ENCODE assay signal across 2 mouse cellular contexts in the genomic region with DNA sequence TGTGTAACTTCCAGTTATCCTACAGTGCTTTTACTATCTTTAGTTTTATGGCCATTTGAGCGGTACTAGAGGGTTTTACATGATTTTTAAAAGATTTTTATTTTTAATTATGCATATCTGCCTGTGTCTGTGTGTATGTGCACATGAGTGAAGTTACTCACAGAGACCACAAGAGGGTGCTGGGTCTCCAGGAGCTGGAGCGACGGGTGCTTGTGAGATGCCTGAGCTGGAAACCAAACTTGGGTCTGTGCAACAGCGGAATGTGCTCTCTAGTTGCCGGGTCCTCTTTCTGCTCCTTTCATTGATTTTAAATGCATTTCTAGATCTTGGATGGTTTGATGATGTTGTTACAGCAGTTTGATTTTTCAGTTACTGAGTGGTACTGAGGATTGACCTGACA.
TF ChIP-seq lines count a peak whose summit lies in the region.

No protein-coding gene starts in this region.

TF ChIP-seq in CH12.LX, 34 proteins besides CTCF, POLR2A, EP300 and RAD21:
- TF ChIP-seq ZC3H11A (IDR thresholded peaks at IDR 0.05; ENCODE audit: low read depth, low read length) (no peak), SMC3 (IDR thresholded peaks at IDR 0.05; ENCODE audit: low read depth, low read length) (no peak), ETS1 (conservative IDR thresholded peaks at IDR 0.05; ENCODE audit: low read depth, low read length) (no peak), USF2 (conservative IDR thresholded peaks at IDR 0.05; ENCODE audit: low read depth, low read length) (no peak), MYC (IDR thresholded peaks at IDR 0.05; ENCODE audit: low read depth, low read length) (no peak), MEF2A (IDR thresholded peaks at IDR 0.05; ENCODE audit: borderline replicate concordance, low read depth, low read length) (no peak), POLR2AphosphoS2 (IDR thresholded peaks at IDR 0.05; ENCODE audit: low read depth, low read length) (no peak), MAZ (IDR thresholded peaks at IDR 0.05; ENCODE audit: low read depth, low read length) (no peak), ZNF384 (IDR thresholded peaks at IDR 0.05; ENCODE audit: low read depth, low read length) (no peak), USF1 (IDR thresholded peaks at IDR 0.05; ENCODE audit: low read depth, low read length) (no peak), NELFE (IDR thresholded peaks at IDR 0.05; ENCODE audit: low read depth, low read length) (no peak)

TF ChIP-seq in MEL, 35 proteins besides CTCF, POLR2A, EP300 and RAD21:
- no peak for TF ChIP-seq GABPA (IDR thresholded peaks at IDR 0.05; ENCODE audit: low read depth, low read length)
- no peak for TF ChIP-seq NELFE (IDR thresholded peaks at IDR 0.05; ENCODE audit: low read depth, low read length)
- TF ChIP-seq ELF1 (IDR thresholded peaks at IDR 0.05; ENCODE audit: low read depth, low read length), result no peak
- TF ChIP-seq E2F4 (IDR thresholded peaks at IDR 0.05; ENCODE audit: borderline replicate concordance, low read depth, low read length), result no peak
- peak; percentile 31 for TF ChIP-seq SMC3 (IDR thresholded peaks at IDR 0.05; ENCODE audit: low read depth, low read length)
